Mouse (Mus musculus): ENCODE measurements around the gene Col4a3. TPM values are rescaled to one million over a fixed set of nuclear protein-coding genes. Genes with fewer than 3 reads are reported as not detected.

The Col4a3 gene
- total RNA-seq, 2 experiments from 2014 or later = 3.5 to 3.6 TPM

GRCm38 (mm10) chr1:82605347-82605746 is 18.6 kb downstream of the Col4a3 start:
- intact Hi-C loops (cut with DNase I) = no loop called here
- no peak for DNase-seq

GRCm38 (mm10) chr1:82605856-82606255 is 19.1 kb downstream of the Col4a3 start:
- intact Hi-C loops (cut with DNase I) = no loop called here

GRCm38 (mm10) chr1:82608646-82609262 is 22.0 kb downstream of the Col4a3 start:
- intact Hi-C loops (cut with DNase I) = no loop called here
- DNase-seq = peak; percentile 22 to 37

More at GRCm38 (mm10) chr1:82605856-82606255, 19.1 kb downstream of the Col4a3 start:
- no peak for DNase-seq

DNA sequence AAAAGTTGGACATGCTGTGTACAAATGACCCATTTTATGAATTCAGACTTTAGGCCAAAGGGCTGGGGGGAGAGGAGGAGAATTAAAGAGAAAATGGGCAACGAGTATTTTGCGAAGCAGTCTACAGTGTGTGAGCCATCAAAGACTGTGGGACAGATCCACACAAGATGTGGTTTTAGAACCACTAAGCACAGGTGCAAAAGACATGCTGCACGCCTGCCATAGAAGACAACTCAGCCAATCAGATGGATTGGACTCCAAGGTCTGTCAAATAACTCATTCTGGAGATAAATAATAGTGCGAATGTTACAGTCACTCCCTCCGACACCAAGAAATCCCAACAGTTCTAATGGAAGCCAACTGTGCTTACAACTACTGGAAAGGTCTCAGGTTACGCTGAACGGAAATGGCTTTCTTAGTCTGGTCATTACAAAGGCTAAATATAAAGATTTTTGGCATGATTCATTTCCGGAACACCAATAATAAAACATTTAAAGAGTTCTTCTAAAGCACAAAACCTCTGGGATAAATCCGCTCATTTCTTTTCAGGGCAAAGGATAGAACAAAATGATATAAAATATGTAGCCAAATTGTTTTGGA is 25.4 kb downstream of the Col4a3 start:
- intact Hi-C loops (cut with DNase I) = no loop called here
- DNase-seq = no peak

- intact Hi-C loops (cut with DNase I) = no loop called here
- DNase-seq = no peak
These were observed 31.3 kb downstream of the Col4a3 start for GRCm38 (mm10) chr1:82618001-82618400.

DNA sequence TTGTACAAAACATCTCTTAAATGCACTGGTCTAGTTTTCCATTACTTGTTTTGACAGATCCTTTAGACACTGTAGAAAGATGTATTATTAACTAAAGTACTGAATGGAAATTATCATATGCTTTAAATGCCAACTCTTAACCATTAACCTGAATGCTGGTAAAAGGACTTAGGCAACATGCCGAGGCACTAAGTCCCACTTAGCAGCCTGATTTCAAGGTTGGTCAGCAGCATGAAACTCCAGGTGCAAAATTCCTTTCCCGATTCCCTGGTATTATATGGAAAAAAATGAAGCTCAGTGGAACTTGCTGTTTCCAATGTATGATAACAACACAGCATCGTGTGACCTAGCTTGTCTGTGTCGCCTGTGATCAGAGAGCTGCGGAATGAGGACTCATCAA is 31.9 kb downstream of the Col4a3 start:
- no peak for DNase-seq
- intact Hi-C loops (cut with DNase I) = no loop called here

- intact Hi-C loops (cut with DNase I) = no loop called here
- DNase-seq = no peak
These were observed 33.3 kb downstream of the Col4a3 start for GRCm38 (mm10) chr1:82619981-82620380.

DNA sequence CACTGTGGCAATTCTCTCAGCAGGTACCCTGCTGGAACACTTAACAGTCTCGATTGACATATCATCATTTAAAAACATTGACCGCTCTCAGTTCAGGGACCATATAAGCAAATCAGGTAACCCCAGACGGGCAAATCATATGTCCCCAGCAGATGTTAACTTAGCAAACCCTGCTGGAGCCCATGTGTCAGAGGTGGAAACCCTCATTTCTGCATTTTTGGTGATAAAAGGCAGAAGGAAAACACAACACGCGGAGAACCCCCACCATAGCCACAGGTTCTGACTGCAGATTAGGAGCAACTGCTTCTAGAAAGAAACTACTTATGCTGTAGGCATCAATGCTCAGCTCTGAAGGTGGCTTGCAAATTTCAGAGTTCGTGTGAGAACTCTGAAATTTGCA is 38.2 kb downstream of the Col4a3 start:
- no peak for DNase-seq
- intact Hi-C loops (cut with DNase I) = no loop called here

DNA sequence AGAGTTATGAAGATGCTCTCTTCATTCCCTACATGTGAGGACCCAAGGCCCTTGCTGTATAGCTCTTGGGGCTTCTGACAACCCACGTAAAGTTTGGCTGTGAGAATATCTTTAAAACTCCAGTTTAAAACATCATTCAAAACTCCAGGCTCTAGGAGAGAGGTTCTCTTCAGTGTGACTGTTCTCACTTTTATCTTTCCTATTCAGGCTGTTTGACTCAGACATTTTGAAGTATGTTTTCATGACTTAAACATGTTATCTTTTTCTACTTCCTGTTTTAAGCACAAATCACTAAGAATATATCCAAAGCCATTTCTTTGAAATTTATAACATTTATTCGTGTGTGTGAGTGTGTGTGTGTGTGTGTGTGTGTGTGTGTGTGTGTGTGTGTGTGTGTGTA is 38.8 kb downstream of the Col4a3 start:
- DNase-seq = no peak

DNA sequence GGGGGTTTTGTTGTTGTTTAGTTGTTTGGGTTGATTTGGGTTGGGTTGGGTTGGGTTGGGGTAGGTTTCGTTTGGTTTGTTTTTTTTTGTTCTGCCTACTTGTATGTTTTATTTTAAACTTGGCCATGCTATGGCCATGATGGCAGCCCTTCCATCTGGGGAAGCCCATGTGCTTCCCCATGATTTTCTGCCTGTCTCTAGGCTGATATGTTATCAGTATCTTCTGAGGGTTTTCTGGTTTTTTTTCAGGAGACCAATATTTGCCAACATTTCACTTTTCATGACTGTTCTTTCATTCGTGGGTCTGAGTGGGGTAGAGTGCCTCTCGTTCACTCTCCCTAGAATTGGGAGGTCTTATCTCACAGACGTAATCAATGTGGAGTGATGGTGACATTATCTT is 40.9 kb downstream of the Col4a3 start:
- no peak for DNase-seq
- intact Hi-C loops (cut with DNase I) = no loop called here

More for the DNA sequence above, 38.8 kb downstream of the Col4a3 start:
- intact Hi-C loops (cut with DNase I) = no loop called here

- DNase-seq = no peak
- intact Hi-C loops (cut with DNase I) = no loop called here
These were observed 42.8 kb downstream of the Col4a3 start for GRCm38 (mm10) chr1:82629495-82629894.

- DNase-seq = no peak
- intact Hi-C loops (cut with DNase I) = no loop called here
These were observed 44.6 kb downstream of the Col4a3 start for GRCm38 (mm10) chr1:82631169-82631792.

GRCm38 (mm10) chr1:82634545-82635253 is 48.0 kb downstream of the Col4a3 start:
- peak; percentile 79 for DNase-seq
- intact Hi-C loops (cut with DNase I) = no loop called here

DNA sequence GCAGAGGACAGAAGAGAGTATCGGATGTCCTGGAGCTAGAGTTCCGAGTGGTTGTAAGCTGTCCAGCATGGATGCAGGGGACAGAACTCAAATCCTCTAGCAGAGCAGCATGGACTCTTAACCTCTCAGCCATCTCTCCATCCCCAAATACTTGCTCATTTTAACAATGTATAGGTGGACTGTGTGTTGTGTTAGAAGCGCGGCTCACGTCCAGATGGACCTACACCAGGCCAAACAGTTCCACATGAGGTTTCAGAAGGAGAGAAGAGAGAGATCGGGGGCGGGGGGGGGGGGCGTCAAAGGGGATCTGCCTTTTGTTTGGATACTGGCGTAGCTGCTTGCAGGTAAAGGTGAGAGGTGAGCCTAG is 48.5 kb downstream of the Col4a3 start:
- intact Hi-C loops (cut with DNase I) = no loop called here

GRCm38 (mm10) chr1:82636321-82636720 is 49.6 kb downstream of the Col4a3 start:
- intact Hi-C loops (cut with DNase I) = no loop called here
- peak in 1 of 2 experiments; percentile 36 for DNase-seq

More for the DNA sequence above, 48.5 kb downstream of the Col4a3 start:
- no peak for DNase-seq

DNA sequence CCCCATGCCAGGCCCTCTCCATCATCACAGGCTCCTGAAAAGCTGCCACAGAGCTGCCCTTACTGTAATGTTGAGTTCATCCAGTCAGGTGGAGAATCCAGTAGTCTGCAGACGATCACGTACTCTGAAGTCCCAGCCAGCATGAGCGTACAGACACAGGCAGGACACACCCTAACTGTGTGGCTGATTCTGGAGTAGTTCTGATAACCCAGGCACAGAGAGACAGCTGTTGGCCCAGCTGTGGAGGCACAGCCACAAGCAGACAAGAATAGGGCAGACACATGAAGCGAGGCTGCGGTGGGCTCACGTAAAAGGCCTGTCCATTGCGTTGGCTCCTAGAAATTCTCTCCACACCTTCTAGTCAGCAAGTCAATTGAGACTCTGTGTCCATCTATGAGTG is 50.7 kb downstream of the Col4a3 start:
- intact Hi-C loops (cut with DNase I) = no loop called here
- DNase-seq = peak in 1 of 2 experiments; percentile 14

DNA sequence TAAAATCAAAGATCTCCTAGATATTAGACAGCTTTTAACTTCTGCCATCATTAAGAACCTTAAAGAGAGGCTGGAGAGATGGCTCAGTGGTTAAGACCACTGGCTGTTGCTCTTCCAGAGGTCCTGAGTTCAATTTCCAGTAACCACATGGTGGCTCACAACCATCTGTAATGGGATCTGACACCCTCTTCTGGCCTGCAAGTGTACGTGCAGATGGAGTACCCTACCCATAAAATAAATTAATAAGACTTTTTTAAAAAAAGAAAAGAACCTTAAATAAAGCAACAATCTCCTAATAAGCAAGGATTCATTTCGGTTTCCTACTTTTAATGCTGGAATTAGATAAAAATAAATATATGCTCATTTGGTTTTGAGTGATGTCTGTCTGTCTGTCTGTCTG is 51.7 kb downstream of the Col4a3 start:
- intact Hi-C loops (cut with DNase I) = no loop called here
- DNase-seq = no peak

DNA sequence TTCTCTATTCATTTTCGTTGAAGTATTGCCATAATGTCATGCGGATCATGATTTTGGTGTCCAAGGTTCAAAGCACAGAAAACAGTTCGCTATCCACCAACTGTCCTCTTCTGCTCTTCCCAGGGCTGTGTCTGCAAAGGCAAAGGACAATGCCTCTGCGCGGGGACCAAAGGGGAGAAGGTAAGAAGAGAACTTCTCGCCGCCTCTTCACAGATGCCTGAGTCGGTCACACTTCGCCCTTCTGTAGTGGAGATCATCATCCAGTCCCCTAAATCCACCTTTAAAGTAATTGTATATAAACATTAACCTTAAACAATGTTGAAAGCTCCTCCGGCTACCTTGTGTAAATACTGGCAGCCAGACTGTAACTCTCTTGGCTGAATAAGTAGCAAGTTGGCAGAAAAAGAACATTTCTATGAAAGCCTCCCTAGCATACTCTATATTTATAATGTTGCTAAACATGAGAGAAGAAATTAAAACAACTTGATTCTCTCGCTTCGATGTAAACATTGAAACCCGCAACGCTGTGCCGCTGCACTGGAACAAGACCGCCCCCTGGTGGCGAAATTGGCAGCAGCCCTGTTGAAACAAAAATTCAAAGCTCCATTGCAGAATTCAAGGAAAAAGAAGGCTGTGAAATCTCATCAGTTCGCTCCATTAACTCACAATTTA is 54.7 kb downstream of the Col4a3 start:
- intact Hi-C loops (cut with DNase I) = loop anchor here (1.0 to 5.0 kb wide), 3 partner anchors 69 to 1324 kb away; no protein-coding TSS in a partner anchor
- DNase-seq = peak; percentile 78 to 87

DNA sequence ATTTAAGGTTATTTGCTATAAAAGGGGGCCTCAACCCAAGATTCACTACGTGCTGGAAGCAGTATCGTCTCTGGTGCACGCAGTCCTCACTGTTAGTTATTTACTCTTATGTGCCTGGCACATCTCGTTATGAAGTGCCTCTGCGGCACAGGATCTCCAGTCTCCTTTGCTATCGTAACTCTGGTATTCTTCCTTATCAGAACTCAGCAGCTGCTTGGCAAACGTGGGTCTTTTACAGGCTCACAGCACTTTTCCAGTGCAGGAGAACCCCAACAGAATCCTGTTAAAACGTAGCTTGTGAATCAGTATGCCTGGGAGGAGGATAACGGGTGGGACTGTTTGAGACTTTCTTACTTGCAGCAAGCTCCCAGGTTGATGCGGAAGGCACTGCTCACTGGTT is 61.3 kb downstream of the Col4a3 start:
- intact Hi-C loops (cut with DNase I) = no loop called here
- peak; percentile 10 to 27 for DNase-seq

DNA sequence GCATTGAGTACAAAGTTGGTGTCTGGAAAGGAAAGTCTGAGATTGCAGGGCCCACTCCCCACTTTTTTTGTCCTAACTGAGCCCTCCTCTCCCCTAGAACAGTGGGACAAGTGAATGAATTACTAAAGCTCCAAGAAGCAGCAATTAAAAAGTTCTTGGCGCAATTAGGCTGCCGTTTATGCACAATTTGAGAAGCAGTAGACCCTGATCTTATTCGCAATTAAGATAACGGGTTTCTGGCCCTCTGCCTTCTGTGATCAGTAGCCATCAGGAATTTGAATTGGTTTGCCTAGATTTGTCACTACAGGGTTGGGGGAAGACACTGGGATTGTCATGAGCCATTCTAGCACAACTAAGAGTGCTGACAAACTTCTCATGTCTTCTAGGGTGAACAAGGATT is 64.1 kb downstream of the Col4a3 start:
- intact Hi-C loops (cut with DNase I) = no loop called here
- no peak for DNase-seq

- DNase-seq = no peak
- intact Hi-C loops (cut with DNase I) = no loop called here
These were observed 67.3 kb downstream of the Col4a3 start for GRCm38 (mm10) chr1:82654046-82654445.
